Mouse (Mus musculus): ENCODE measurements at regions not wholly inside any gene's neighbourhood (a gene's known extent, or its start where the extent isn't known, plus 50 kb on each side); places are given as distances from the start of the nearest gene placed in this dataset.

DNA sequence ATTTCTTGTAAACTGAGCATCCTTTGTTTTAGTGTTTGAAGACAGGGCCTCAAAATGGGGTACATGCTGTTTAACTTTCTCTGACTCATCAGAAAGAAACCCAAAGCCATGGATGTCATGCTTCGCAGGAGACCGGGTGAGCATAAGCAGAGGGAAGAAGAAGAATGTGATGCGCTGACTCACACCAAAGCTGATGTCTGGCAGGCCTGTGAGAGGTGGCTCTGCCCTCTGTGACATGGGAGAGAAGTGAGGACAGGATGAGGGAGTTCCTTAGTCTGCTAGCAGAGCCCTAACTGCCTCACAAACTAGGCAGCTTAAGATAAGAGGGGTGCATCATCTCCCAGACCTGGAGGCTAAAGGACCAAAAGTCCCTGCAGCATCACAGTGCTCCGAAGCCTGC is 263.2 kb downstream of the Cd47 start:
- no peak for TF ChIP-seq CTCF (IDR thresholded peaks at IDR 0.05)
- TF ChIP-seq EP300 (IDR thresholded peaks at IDR 0.05) = no peak
